Mouse (Mus musculus) megakaryocyte progenitor cell, adult 5-6 weeks (primary cell): ENCODE measurements around the gene Csnk1e. TPM values are rescaled to one million over a fixed set of nuclear protein-coding genes. Genes with fewer than 3 reads are reported as not detected.

ENCODE experiments used
- ATAC-seq: replicated peaks from 2 replicates; pipeline ENCODE4 v1.8.0; 2016; ENCODE audit warnings: mild to moderate bottlenecking, moderate TSS enrichment, inconsistent platforms; ENCODE audit not compliant: poor library complexity
- total RNA-seq, 2 experiments: library from RNA; stranded (forward) in 1 of 2; stranded (reverse) in 1 of 2; fragments of 157-497, 149-512 nt in 1 of 2; fragments of 200-1000 nt in 1 of 2; gene quantifications; 2 replicates each; pipeline versions ENCODE4 v1.2.3 to v1.2.4; 2015 to 2017

Gene Csnk1e
- total RNA-seq, 2 experiments from 2014 or later = 29.1 to 45.6 TPM

DNA sequence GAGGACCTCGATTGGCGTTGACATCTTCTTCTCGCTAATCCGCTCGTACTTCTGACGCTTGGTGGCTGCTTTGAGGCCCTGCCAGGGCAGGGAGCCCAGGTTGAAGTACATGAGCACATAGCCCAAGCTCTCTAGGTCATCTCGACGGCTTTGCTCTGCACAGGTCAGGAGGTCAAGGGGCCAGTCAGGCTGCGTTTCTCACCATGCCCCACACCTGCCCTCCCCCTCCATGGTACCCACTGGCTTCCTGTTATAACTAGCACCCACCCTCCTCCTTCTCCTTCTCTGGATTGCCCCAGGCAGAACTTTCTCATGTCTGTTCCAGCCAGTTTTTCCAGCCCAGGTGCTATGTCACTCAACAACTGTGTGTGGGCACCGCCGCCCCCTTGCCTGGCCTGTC is 29.9 kb downstream of the Csnk1e start:
- ATAC-seq = no peak

DNA sequence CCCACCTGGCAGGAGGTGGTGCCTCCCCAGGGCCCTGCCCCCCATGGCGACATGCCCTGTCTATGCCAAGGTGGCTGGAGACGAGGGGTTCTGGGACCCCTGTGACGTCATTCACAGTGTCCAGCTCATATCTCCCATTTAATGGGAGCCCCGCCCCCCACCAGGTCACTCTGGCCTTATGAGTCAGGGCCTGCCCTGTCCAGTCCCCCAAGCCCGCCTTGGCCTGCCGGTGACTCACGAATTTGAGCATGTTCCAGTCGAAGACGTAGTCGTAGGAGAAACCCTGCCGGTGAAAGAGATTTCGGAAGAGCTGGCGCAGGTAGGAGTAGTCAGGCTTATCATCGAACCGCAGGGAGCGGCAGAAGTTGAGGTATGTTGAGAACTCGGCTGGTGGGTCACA is 30.8 kb downstream of the Csnk1e start:
- ATAC-seq = no peak

DNA sequence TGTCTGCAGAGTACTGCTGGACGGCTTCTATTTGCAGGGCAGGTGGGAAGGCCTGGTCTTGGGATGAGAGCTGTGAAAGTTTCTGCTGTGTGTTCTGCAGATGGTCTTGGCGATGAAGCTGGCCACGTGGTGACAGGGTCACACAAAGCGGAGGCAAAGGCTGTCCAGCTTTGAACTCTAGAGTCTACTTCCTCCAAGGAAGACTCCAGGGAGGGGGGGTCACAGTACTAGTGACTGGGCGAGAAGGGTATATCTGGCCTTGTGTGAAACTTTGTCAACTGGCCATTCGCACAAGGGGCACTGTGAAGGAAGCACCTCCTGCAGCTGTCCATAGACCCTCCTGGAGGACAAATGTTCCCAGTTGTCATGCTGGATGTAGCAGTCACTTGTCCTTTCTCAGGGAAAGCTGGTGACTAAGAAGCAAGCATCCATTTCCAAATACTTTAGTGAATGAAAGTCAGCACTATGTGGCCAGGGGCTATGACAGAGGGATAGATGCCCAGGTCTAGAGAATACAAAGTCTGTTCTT is 32.6 kb downstream of the Csnk1e start:
- no peak for ATAC-seq

DNA sequence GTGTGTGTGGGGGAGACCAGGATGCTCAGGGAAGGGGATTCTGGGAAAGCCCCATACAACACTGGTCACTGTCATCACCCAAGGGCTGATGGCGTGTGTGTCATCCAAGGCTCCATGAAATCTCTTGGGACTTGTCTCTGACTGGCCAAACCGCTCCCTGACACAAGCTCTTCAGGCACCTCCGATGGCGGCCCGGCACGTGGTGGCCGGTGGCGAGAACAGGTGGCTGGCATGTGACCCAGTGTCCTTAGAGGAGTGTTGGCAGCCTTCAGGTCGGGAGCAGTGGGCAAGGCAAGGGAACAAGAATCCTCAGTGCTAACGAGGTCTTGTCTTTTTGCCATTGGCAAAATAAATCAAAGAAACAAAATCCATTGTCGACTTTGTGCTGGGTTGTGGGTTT is 36.7 kb downstream of the Csnk1e start:
- ATAC-seq = no peak

DNA sequence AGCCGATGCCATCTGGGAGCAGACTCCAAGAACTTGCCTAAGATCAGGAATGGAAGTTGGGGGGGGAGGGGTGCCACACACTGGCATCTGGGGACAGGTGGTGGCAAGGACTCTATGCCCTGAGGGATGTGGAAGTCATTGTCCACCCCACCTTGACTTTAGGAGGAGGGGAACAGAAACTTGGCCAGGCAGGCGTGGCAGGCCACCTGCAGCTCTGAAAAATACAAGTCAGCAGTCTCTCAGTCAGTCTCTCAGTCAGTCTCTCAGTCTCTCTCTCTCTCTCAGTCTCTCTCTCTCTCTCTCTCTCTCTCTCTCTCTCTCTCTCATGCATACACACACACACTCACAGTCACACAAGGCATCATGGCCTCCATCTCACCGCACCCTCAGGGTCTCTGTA is 37.1 kb downstream of the Csnk1e start:
- ATAC-seq = no peak

DNA sequence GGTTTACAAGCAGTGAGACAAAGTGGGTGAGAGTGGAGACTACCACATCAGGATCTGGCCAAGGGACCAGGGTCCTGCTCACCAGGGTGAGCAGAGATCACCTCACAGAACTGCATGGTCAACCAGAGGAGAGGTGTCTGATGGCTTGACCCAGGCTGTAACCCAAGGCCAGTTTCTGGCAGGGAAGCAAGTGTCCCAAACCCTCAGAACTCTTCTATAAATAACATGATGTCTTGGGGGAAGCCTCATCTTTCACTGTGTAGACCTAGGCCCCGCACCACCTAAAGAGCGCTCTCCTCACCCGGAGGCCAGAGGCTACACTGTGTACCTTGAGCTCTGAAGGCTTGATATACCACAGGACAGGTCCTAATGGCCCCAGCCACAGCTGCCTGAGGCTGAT is 38.0 kb downstream of the Csnk1e start:
- no peak for ATAC-seq

DNA sequence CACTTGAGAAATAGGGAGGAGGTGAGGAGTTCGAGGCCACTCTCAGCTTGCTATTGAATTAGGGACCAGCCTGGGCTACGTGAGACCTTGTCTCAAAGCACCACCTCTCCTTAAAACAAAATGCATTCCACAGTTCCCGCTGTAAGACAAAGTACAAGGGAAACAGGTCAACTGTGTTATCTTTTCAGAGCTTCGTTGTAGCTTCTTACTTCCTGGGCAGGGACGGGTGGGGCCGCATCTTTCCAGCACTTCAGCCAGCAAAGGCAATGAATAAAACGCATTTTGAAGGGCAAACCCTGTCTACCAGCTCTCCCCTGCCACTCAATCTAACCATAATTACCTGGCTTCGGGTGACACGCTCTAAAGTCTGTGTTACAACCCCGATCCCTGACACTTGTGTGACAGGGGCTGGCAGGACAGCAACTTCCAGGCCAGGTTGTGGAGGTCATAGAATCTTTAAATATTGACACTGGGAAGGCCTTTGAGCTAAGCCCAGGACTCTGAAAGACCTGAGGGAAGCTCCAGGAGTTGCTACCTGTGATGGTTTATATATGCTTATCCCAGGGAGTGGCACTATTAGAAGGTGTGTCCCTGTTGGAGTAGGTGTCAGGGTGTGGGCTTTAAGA is 38.8 kb downstream of the Csnk1e start:
- ATAC-seq = no peak

DNA sequence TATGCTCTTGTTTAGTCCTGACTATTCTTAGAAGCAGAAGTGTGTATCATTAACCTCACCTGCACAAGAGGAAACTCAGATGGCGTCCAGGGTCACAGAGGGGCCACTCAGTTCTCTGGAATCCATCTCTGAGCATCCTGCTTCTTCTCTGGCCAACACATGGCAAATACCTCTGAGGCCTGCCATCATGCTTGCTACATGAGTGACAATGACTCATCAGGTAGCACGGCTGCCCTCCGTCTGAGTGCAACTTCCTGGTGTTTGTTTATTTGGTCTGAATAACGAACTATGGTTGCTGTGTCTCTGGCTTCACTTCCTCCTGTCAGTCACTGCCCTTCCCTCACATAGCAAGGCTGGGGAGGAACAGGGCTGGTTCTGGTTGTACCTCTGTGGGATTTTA is 40.9 kb downstream of the Csnk1e start:
- ATAC-seq = peak; percentile 89

DNA sequence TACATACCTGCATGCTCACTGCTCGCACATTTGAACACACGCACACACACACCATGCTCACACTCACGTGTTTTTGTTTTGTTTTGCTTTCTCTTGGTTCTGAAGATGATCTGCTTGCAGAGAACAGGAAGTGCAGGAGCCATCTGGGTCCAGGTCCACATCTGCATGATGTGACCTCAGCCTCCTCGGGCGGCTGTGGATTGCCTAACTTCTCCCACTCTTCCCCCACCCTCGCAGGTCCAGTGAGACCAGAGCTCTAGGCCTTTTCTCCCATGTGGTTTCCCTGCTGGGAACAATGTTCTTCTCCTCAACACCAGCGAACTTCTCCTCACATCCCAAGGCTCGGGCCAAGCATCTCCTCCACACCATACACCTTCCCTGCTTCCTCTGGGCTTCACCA is 41.6 kb downstream of the Csnk1e start:
- peak; percentile 40 for ATAC-seq

DNA sequence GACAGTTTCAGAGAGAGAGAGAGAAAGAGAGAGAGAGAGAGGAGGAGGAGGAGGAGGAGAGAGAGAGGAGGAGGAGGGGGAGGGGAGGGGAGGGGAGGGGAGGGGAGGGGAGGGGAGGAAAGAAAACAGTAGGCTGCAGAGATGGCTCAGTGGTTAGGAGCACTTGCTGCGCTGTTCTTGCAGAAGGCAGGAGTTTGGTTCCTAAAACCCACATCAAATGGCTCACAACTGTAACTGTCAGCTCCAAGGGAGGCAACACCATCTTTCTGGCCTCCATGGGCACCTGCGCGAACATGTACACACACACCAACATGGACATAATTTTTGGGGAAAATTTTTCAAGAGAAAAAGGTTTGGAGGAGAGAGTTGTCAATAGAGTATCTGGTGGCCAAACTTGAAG is 42.2 kb downstream of the Csnk1e start:
- no peak for ATAC-seq

DNA sequence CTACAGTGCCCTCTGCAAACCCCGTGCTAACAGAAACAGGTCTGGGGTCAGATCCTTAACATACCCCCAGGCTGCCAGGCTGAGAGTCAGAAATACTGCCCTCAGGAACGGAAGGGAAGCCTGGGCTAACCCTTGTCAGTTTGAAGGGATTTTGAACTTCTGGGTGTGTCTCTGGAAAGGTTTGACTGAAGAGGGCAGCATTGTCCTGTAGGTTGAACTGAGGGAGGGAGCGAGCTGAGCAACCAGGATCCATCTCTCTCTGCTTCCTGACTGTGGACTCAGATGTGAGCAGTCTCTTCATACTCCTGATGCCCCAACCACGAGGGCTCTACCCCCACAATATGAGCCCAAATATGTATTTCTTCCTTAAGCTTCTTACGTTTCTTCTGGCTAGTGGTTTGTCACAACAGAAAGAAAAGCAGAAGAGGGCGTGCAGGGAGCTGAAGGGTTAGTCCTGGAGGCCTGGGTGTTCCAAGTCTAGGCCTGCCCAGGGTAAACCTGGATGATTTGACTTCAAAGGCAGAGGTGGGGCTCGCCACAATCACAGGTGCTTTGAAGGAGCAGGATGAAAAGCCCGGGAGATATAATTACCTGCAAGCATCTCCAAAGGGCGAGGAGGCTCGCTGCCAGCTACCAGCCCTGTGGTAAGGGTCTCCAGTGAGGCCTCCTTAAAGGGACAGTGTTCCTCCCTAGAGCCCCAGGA is 43.9 kb downstream of the Csnk1e start:
- ATAC-seq = 0 out of 2 replicates have a peak, but pooled peaks have one; percentile 10

DNA sequence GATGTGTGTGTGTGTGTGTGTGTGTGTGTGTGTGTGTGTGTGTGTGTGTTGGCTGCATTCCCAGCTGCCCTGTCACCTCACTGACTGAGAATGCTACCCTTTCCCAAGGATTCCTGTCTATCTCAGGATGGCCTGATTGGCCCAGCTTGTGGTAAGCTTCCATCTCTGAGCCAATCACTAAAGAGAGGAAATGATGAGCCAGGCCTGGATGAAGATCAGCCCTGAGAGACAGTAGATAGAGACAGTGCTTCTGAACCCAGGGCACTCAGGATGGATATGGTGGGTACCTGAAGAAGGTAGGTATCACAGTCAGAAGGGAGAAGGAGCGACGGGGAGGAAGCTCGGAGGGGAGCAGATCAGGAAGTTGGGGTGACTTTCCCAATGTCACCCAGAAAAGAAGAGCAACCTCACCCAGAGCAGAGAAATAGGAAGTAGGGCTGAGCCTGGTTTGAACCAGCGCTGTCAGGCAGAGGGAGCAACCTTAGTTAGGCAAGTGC is 46.2 kb downstream of the Csnk1e start:
- ATAC-seq = peak; percentile 69

DNA sequence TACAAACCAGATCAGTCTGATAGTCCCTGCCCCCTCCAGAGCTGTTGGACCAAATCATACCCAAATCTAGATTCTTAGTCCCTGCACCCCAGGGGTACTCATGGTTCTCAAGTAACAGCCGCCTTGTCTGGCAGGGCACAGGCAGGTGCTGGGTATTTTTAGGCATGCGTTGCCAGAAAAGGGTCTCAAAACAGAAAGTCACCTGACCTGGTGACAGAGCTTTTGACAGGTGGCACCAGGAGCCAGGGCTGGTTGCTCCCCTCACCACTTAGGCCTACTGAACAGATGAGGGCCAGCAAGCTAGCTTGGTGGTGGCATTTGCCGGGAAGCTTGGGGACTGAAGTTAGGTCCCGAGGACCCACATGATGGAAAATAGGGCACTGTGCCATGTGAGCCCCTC is 48.8 kb downstream of the Csnk1e start:
- no peak for ATAC-seq

DNA sequence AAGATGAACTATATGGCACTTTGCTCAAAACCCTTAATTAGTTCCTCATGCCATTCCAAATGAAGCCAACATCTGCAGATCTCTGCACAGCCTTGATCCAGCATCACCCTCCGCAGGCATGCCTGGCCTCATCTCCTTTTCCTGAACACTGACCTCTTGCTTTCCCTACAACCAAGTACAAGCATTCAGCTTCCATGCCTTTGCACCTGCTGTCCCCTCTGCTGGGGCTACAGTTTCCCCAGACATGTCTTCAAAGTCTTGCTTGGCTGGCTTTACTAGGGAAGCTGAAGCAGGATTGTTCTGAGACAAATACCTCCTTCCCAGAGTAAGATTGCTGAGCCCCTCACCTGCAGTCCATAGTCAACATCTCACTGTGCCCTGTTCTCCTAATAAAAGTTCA is 51.1 kb downstream of the Csnk1e start:
- no peak for ATAC-seq

DNA sequence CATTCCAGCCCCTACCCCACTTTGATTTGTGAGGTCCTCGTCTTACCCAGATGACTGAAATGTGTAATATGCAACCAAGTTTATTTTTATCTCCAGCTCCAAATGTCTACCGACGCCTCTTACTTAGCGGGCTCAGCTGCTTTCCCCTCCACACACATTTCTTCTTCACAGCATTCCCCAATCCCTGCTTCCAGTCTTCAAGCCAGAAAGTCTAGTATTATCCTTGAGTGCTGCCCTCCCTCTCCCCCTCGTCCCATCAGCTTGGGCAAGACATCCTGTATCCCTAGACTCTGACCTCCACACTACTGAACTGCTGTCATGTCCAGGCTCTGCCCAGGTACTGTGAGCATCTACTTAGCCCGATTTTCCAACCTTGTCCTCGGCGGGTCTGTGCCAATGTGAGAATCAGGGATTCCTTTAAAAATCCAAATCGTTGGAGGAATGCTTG is 51.6 kb downstream of the Csnk1e start:
- no peak for ATAC-seq

DNA sequence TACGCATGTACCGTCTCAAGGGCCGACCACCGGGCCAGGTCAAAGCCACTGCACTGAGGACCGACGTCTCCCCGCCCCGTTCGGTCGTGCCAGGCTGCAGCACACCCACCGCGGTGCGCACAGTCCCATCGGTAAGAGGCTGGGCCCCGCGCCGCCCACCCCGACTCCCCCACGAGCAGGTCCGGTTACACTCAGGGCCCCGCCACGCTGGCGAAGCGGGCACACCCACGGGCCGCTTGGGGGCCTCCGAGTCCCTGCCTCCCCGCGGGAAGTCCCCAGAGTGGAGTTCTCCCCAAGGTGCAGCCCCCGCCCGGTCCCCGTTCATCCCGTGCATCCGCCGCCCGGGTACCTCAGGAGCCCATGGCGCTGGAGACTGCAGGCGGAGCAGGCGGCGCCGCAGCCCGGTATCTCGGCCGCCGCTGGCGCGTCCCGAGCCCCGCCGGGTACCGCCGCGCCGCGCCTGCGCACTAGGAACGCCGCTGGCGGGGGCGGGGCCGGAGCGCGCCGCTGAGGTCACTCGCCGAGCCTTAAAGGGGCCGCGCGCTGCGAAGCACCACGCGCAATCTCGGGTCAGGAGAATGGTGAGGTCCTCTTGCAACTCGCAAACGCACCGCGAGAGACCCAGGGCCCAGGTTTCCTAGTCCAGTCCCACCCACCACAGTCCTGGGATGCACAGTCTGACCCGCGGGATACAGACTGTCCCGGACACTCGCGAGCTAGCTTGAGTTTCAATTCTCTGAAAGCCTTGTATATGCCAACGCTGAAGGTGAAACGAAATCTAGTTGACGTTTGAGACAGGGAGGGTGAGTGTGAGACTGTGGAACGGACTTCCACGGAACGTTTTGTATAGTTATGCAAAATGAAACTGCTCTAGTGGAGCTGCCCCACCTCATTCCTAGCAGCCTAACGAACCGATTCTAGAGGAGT is 52.3 kb downstream of the Csnk1e start, which contains the start of gene Tmem184b:
Gene Tmem184b, minus strand, starts transcription at position 734 of the 927 bp plus-strand sequence.
- peak; percentile 65 for ATAC-seq

DNA sequence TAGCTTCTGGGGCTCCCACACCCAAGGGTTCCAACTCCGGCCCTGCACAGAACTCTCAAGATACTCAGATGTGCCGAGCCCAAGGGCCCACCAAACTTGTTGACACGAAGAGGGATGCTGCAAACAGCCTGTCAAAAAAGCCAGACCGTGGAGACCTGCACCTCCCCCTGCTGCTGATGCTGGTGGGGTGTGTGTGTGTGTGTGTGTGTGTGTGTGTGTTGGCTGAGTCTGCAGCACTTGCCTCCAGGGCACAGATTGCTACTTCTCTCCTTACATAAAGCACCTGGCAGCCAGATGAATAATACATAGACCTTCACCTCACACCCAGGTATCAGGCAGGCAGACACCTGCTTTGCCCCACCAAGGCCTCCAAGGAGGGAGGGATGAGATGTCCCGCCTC is 53.2 kb downstream of the Csnk1e start:
- no peak for ATAC-seq

DNA sequence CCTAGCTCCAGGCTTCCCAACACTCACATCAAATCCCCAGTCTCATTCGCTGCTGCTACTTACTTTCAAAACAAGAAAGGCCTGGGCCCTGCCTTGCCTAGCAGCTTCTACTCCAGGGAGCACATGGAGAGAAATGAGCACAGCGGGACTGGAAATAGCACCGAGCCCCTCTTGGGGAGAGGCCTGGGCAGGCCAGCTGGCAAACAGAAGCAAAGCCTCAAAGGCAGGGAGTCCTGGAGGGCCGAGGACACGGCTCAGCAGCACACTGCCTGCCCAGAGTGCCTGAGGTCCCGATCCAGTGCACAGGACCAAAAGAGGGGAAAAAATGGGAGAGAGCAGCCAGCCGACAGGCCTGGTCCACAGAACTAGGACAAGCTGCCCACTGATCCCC is 54.4 kb downstream of the Csnk1e start:
- no peak for ATAC-seq

DNA sequence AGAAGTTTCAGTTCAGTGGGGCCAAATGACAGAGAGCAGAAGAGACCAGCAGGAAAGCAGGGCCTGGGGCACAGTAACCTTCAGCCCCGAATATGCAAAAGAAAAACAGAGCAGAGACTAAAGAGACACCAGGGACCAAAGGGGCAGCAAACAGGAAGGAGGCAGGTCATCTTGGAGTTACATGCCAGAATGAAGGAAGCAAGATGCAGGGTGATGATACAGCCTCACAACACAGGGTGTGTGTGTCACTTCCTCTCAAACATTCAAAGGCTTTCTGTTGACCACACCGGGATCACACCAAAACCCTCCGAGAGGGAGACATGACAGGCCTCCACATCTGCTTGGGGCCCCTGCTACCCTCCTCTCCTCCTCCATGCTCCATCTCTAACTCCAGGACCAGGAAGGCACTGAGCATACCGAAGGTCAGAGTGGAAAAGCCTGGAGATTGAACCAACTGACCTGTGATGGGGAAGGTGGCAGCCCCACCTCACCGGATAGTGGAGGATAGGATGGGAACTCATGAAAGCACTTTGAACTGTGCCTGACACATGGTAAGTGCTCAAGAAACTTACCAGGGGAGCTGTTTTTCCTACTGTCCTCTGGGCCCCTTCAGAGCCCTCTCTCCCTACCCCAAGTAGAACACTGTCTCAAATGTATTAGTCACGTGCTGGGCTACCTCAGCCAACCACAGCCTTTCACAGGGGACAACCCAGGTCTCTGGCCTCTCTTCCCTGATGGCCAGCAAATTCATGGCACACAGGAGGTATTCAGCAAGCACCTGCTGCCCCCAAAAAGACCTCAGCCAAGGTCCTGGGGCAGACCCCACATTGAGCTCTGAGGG is 55.0 kb downstream of the Csnk1e start:
- ATAC-seq = no peak
